Mouse (Mus musculus) megakaryocyte, embryonic 14.5 days (primary cell): Measurements from ENCODE around the gene Igsf21. TPM values are rescaled to one million over a fixed set of nuclear protein-coding genes. Genes with fewer than 3 reads are reported as not detected.

Experiments used
- H3K27me3 ChIP-seq: replicated peaks from 2 replicates; pipeline ENCODE3; 2012; ENCODE audit warnings: inconsistent platforms
- H3K36me3 ChIP-seq: replicated peaks from 2 replicates; pipeline ENCODE3; 2012; ENCODE audit warnings: low read length, inconsistent platforms, mixed read lengths
- H3K4me1 ChIP-seq: 2 replicates; pipeline ENCODE4 v1.6.1; 2012; ENCODE audit warnings: inconsistent platforms
- H3K4me3 ChIP-seq: replicated peaks from 2 replicates; pipeline ENCODE3; 2012; ENCODE audit warnings: moderate library complexity, mild to moderate bottlenecking, inconsistent platforms
- H3K9me3 ChIP-seq: 2 replicates; pipeline ENCODE4 v1.6.1; 2012; ENCODE audit warnings: inconsistent platforms
- FLI1 ChIP-seq: IDR thresholded peaks from 2 replicates; pipeline ENCODE4 v1.6.1; 2012; ENCODE audit warnings: low read length, inconsistent platforms, mixed read lengths
- GATA1 ChIP-seq: IDR thresholded peaks from 3 replicates; pipeline ENCODE4 v1.6.1; 2012; ENCODE audit warnings: mixed read lengths, low read length, inconsistent platforms, borderline replicate concordance
- polyA plus RNA-seq: library from polyadenylated mRNA; stranded (reverse); fragments of >175 nt; gene quantifications from 2 replicates; pipeline ENCODE4 v1.2.3, GENCODE M21; 2012; ENCODE audit warnings: low replicate concordance; ENCODE audit not compliant: insufficient read depth

Igsf21 gene
- polyA plus RNA-seq, 1 experiment, result not detected

- no peaks in the 10 kb centered on the region for H3K36me3 ChIP-seq
- no peaks in the 10 kb centered on the region for H3K4me1 ChIP-seq
- H3K9me3 ChIP-seq, result peaks cover 4% of the 10 kb centered on the region; the same call in 1 of the 2 replicates
- no peak overlapping the region for H3K4me3 ChIP-seq
- H3K27me3 ChIP-seq, result peaks cover 3% of the 10 kb centered on the region
- TF ChIP-seq GATA1 (no peak), FLI1 (no peak)
Observed at GRCm38 (mm10) chr4:140010728-140011470, 235.7 kb downstream of the Igsf21 start.

GRCm38 (mm10) chr4:140004932-140005331, 241.7 kb downstream of the Igsf21 start:
- H3K9me3 ChIP-seq, result peaks cover 5% of the 10 kb centered on the region; the same call in 1 of the 2 replicates
- no peak overlapping the region for H3K4me3 ChIP-seq
- no peaks in the 10 kb centered on the region for H3K4me1 ChIP-seq
- H3K36me3 ChIP-seq, result no peaks in the 10 kb centered on the region
- TF ChIP-seq GATA1, result no peak
- no peak for TF ChIP-seq FLI1
- H3K27me3 ChIP-seq, result peaks cover 52% of the 10 kb centered on the region

- Histone ChIP-seq H3K9me3 (0 out of 2 replicates have a peak, but pooled peaks cover 5% of the 10 kb centered on the region), H3K4me1 (no peaks in the 10 kb centered on the region), H3K36me3 (no peaks in the 10 kb centered on the region), H3K4me3 (no peak overlapping the region), H3K27me3 (peaks cover 53% of the 10 kb centered on the region)
- TF ChIP-seq GATA1 (no peak), FLI1 (no peak)
Observed at GRCm38 (mm10) chr4:140004170-140004569, 242.4 kb downstream of the Igsf21 start.

DNA sequence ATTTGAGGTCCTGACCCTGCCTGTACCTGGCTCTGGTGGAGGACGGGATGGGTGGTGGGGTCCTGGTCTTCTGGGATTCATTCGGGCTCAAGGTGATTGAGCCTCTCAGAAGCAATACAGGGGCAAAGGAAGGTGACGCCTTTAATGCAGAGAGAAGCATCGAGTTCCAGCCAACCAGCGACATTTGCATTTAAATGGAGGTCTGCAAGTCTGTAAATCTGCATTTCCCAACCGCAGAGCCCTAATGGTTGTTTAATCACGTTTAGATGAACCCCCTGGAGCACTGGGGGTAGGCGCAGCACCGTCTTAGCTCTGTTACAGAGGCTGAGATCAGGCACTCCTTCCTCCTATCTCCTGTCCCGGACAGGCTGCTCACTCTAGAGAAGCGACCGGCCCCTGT, 244.5 kb downstream of the Igsf21 start:
- TF ChIP-seq GATA1, result no peak
- no peak for TF ChIP-seq FLI1
- H3K9me3 ChIP-seq, result peaks cover 17% of the 10 kb centered on the region
- H3K4me1 ChIP-seq, result no peaks in the 10 kb centered on the region
- H3K27me3 ChIP-seq, result peaks cover 53% of the 10 kb centered on the region
- no peak overlapping the region for H3K4me3 ChIP-seq
- no peaks in the 10 kb centered on the region for H3K36me3 ChIP-seq

GRCm38 (mm10) chr4:140000911-140001310, 245.7 kb downstream of the Igsf21 start:
- Histone ChIP-seq H3K4me3 (no peak overlapping the region), H3K9me3 (peaks cover 21% of the 10 kb centered on the region), H3K27me3 (peaks cover 50% of the 10 kb centered on the region), H3K36me3 (no peaks in the 10 kb centered on the region), H3K4me1 (no peaks in the 10 kb centered on the region)
- TF ChIP-seq GATA1, result no peak
- no peak for TF ChIP-seq FLI1

DNA sequence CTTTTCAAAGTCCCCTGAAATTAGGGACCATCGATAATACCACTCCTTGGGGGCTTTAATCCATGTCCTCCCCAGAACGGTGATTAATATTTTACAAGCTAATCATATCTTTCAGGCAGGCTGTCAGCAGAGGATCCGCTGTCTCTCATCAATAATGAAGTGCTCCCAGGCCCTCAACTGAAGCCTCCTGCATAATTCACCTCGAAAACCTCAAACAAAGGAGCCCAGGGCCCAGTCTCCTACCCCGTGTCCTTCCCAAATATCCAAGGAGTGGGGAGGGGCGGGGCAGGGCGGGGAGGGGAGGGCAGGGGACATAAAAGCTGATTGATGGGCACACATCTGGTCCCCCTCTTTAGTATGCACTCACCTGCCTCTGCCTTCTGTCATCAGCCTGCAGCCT, 247.6 kb downstream of the Igsf21 start:
- TF ChIP-seq FLI1 (no peak), GATA1 (no peak)
- Histone ChIP-seq H3K4me1 (no peaks in the 10 kb centered on the region), H3K9me3 (peaks cover 18% of the 10 kb centered on the region), H3K36me3 (no peaks in the 10 kb centered on the region), H3K4me3 (no peak overlapping the region), H3K27me3 (peaks cover 36% of the 10 kb centered on the region)

DNA sequence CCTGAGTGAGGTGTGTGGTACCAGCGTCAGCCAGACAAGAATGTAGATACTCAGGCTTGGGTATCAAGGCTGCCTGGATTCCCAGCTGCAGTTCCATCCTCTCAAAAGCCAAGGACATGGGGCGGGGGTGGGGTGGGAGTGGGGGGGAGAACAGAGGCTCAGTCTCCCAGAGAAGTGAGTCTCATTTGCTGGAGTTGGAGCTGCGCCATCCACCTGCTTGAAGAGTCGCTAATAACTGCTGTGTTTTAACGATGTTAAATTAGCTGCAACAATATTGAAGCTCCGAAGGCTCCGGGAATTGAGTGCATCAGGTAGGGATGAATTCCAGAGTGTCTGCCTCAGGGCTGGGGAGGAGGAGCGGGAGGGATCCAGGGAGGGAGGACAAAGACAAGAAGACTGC, 250.9 kb downstream of the Igsf21 start:
- Histone ChIP-seq H3K27me3 (peaks cover 8% of the 10 kb centered on the region), H3K4me1 (peaks cover 9% of the 10 kb centered on the region), H3K36me3 (no peaks in the 10 kb centered on the region), H3K4me3 (no peak overlapping the region), H3K9me3 (peaks cover 24% of the 10 kb centered on the region)
- TF ChIP-seq GATA1 (no peak), FLI1 (no peak)

GRCm38 (mm10) chr4:139993111-139993755, 253.4 kb downstream of the Igsf21 start:
- Histone ChIP-seq H3K36me3 (no peaks in the 10 kb centered on the region), H3K27me3 (peaks cover 11% of the 10 kb centered on the region), H3K9me3 (peaks cover 21% of the 10 kb centered on the region), H3K4me1 (peaks cover 9% of the 10 kb centered on the region), H3K4me3 (no peak overlapping the region)
- TF ChIP-seq GATA1 (no peak), FLI1 (no peak)

GRCm38 (mm10) chr4:139986913-139987312, 259.7 kb downstream of the Igsf21 start:
- H3K4me1 ChIP-seq, result peaks cover 7% of the 10 kb centered on the region
- TF ChIP-seq GATA1, result no peak
- no peak for TF ChIP-seq FLI1
- H3K9me3 ChIP-seq, result 0 out of 2 replicates have a peak, but pooled peaks cover 7% of the 10 kb centered on the region

DNA sequence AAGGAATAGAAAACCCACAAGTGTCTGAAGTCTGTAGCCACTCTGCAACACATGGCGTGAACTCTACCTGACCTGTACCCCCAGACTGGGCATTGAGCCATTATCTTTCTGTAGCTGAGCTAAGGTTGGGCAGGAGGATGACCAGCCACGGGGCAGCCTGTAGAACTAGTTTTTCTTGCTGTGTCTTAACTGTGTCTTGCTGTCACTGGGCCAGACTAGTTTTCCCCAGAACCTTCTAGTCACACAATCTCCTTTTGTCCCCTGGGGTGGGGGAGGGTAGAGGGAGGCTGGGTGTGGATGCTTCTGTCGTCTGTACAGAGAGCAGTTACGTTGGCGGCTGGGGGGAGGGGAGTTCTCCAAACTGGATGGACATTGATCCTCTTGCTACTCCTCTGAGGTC, 267.9 kb downstream of the Igsf21 start:
- H3K27me3 ChIP-seq, result peaks cover 2% of the 10 kb centered on the region
- no peaks in the 10 kb centered on the region for H3K9me3 ChIP-seq
- H3K36me3 ChIP-seq, result no peaks in the 10 kb centered on the region
- no peaks in the 10 kb centered on the region for H3K4me1 ChIP-seq
- no peak for TF ChIP-seq FLI1
- TF ChIP-seq GATA1, result no peak
- no peak overlapping the region for H3K4me3 ChIP-seq

More at GRCm38 (mm10) chr4:139986913-139987312, 259.7 kb downstream of the Igsf21 start:
- H3K4me3 ChIP-seq, result no peak overlapping the region
- H3K27me3 ChIP-seq, result peaks cover 17% of the 10 kb centered on the region
- H3K36me3 ChIP-seq, result no peaks in the 10 kb centered on the region
